Mouse (Mus musculus) MEL (cell line): ENCODE data around the gene Polr2c.
A peak's percentile ranks its signal among the peaks of the same experiment; 100 is the strongest.

Experiments used
- CTCF ChIP-seq, 3 experiments: IDR thresholded peaks in 2 of 3; conservative IDR thresholded peaks in 1 of 3; 2 replicates each; pipeline ENCODE4 v1.5.1; 2011 to 2012; ENCODE audit warnings: low read length in 3 of 3, low read depth in 2 of 3, mild to moderate bottlenecking in 2 of 3, improper control_type of control experiment in 1 of 3, inconsistent platforms in 1 of 3, mixed read lengths in 1 of 3, moderate library complexity in 1 of 3; ENCODE audit not compliant: control insufficient read depth in 1 of 3, insufficient read depth in 1 of 3, poor library complexity in 1 of 3, severe bottlenecking in 1 of 3
- EP300 ChIP-seq, 2 experiments: IDR thresholded peaks; 2 replicates each; pipeline ENCODE4 v1.6.1; 2011; ENCODE audit warnings: improper control_type of control experiment in 2 of 2, low read length in 2 of 2, low read depth in 1 of 2, mild to moderate bottlenecking in 1 of 2
- MEF2A ChIP-seq: IDR thresholded peaks from 2 replicates; pipeline ENCODE4 v1.6.1; 2014; ENCODE audit warnings: low read depth, mild to moderate bottlenecking, inconsistent platforms, low read length, improper control_type of control experiment; ENCODE audit not compliant: poor library complexity, insufficient replicate concordance, severe bottlenecking; ENCODE audit errors: extremely low read depth
- POLR2A ChIP-seq, 2 experiments: IDR thresholded peaks; 2 replicates each; pipeline ENCODE4 v1.6.1; 2011 to 2012; ENCODE audit warnings: low read length in 2 of 2, mild to moderate bottlenecking in 2 of 2, control low read depth in 1 of 2, improper control_type of control experiment in 1 of 2, low read depth in 1 of 2, moderate library complexity in 1 of 2; ENCODE audit not compliant: control insufficient read depth in 1 of 2, insufficient read depth in 1 of 2, poor library complexity in 1 of 2
- POLR2AphosphoS2 ChIP-seq: IDR thresholded peaks from 2 replicates; pipeline ENCODE4 v1.6.1; 2011; ENCODE audit warnings: low read length, improper control_type of control experiment
- SIN3A ChIP-seq: IDR thresholded peaks from 2 replicates; pipeline ENCODE4 v1.6.1; 2012; ENCODE audit warnings: low read length, improper control_type of control experiment, inconsistent platforms
- TCF12 ChIP-seq: IDR thresholded peaks from 2 replicates; pipeline ENCODE4 v1.6.1; 2014; ENCODE audit warnings: low read depth, mild to moderate bottlenecking, inconsistent platforms, low read length, improper control_type of control experiment, moderate library complexity
- UBTF ChIP-seq: IDR thresholded peaks from 2 replicates; pipeline ENCODE4 v1.6.1; 2012; ENCODE audit warnings: low read depth, mild to moderate bottlenecking, inconsistent platforms, low read length, improper control_type of control experiment, moderate library complexity, borderline replicate concordance; ENCODE audit not compliant: insufficient read depth

DNA sequence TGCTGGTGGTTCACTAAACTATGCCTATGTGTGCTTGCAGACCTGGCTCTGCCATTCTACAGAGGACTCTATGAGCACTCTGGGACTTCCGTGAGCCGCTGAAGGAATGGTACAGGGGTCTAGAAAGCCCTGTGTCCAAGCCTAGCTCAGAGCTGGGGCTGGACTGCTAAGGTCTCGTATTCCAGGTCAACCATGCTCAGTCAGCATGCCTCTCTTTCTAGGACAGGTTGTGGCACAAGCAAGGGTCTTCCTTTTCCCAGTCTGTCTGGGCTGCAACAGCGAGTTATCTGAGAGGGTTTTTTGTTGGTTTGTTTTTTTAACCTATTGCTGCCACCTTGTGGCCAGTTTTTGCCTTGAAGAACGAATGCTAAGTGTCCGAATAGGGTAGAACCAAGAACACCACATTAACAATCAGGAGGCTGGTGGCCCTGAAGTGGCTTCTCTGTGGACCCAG lies 44.6 kb upstream of the Polr2c start:
- TF ChIP-seq CTCF (IDR thresholded peaks at IDR 0.05 in 2 of 3, conservative IDR thresholded peaks at IDR 0.05 in 1 of 3; ENCODE audit: control insufficient read depth in 1 of 3, insufficient read depth in 1 of 3, low read depth in 2 of 3, low read length in 3 of 3, poor library complexity in 1 of 3, severe bottlenecking in 1 of 3) (peak; percentile 31 to 82 (median 58)), POLR2AphosphoS2 (no peak), POLR2A (IDR thresholded peaks at IDR 0.05; ENCODE audit: control insufficient read depth in 1 of 2, insufficient read depth in 1 of 2, low read depth in 1 of 2, low read length in 2 of 2, poor library complexity in 1 of 2) (no peak), MEF2A (no peak), TCF12 (no peak), SIN3A (no peak), UBTF (no peak), EP300 (IDR thresholded peaks at IDR 0.05; ENCODE audit: low read depth in 1 of 2, low read length in 2 of 2) (no peak)
